Mouse (Mus musculus) retina, embryonic 14.5 days (tissue): Measurements from ENCODE around the gene Grk2.
A peak's percentile ranks its signal among the peaks of the same experiment; 100 is the strongest.
"Not testable (repeated sequence)": the region's sequence is repeated elsewhere in the genome, so short reads cannot be mapped to it uniquely, and the experiment has no call there.

Experiments
- DNase-seq: peaks from one replicate; pipeline ENCODE4 v3.0.0-alpha.2; 2015; ENCODE audit warnings: low spot score

The Grk2 gene

GRCm38 (mm10) chr19:4268566-4269361, 37.3 kb downstream of the Grk2 start, which contains the start of gene Ssh3:
Gene Ssh3 (minus strand): TSS chr19:4269180.
- DNase-seq = peak; percentile 41

- peak; percentile 40 for DNase-seq
Measured at GRCm38 (mm10) chr19:4265956-4266355, 40.1 kb downstream of the Grk2 start.

GRCm38 (mm10) chr19:4264171-4264780, 41.7 kb downstream of the Grk2 start:
- DNase-seq = no peak

- no peak for DNase-seq
Measured at GRCm38 (mm10) chr19:4263702-4264101, 42.3 kb downstream of the Grk2 start.

- DNase-seq = no peak
Measured at GRCm38 (mm10) chr19:4262756-4263155, 43.3 kb downstream of the Grk2 start.

- DNase-seq = peak; percentile 48
Measured at GRCm38 (mm10) chr19:4261038-4261698, 44.9 kb downstream of the Grk2 start.

- no peak for DNase-seq
Measured at GRCm38 (mm10) chr19:4257897-4258252, 48.1 kb downstream of the Grk2 start.

GRCm38 (mm10) chr19:4257216-4257896, 48.7 kb downstream of the Grk2 start:
- DNase-seq = peak; percentile 100

GRCm38 (mm10) chr19:4255583-4256162, 50.3 kb downstream of the Grk2 start:
- no peak for DNase-seq

GRCm38 (mm10) chr19:4254230-4254629, 51.8 kb downstream of the Grk2 start:
- DNase-seq = no peak

- DNase-seq = not testable (repeated sequence)
Measured at GRCm38 (mm10) chr19:4248683-4249082, 57.3 kb downstream of the Grk2 start.

- DNase-seq = peak; percentile 30
Measured at GRCm38 (mm10) chr19:4247010-4247409, 59.0 kb downstream of the Grk2 start.

- DNase-seq = no peak
Measured at GRCm38 (mm10) chr19:4244775-4245174, 61.2 kb downstream of the Grk2 start.

GRCm38 (mm10) chr19:4242416-4242815, 63.6 kb downstream of the Grk2 start:
- no peak for DNase-seq

GRCm38 (mm10) chr19:4240247-4240668, 65.8 kb downstream of the Grk2 start:
- DNase-seq = no peak
